Mouse (Mus musculus) T-cell, adult 2 months (primary cell): Measurements from ENCODE around the gene Dlec1.

Experiments
- DNase-seq: peaks from one replicate; pipeline ENCODE4 v3.0.0; 2022; ENCODE audit warnings: low spot score

Gene Dlec1

DNA sequence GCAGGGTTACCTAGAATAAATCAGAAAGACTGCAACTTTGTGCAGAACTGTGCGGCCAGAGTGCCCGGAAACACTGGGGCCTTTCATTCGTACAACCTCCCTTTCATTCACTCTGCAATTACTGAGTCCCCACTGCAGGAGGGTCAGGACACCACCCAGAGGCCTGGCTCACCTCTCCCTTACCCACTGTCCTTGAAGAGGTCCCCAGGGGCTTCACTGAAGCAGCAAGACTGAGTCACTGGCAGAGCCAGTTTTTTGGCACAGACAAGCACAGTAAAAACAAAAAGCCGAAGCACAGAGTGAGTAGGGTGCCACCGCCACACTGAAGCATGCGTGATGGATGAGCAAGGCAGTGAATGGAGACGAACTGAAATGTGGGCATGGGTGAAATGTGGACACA lies 12.8 kb upstream of the Dlec1 start:
- DNase-seq = no peak

DNA sequence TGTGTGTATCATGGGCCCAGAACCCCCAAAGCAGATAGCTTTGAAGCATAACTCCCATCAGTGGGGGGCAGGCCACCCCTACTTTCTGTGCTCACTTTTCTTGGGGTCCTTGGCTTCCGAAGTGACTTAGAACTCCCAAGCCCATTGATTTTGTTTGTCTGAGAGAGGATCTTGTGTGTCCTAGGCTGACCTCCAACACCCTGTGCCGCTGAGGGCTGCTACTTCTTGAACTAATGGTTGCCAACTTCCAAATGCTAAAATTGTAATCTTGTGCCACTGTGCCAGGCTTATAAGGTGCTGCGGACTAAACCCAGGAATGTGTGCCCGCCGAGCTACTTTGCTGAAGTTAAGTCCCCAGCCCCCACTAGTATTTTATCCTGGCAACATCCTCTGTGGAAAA lies 11.8 kb upstream of the Dlec1 start:
- DNase-seq = no peak

DNA sequence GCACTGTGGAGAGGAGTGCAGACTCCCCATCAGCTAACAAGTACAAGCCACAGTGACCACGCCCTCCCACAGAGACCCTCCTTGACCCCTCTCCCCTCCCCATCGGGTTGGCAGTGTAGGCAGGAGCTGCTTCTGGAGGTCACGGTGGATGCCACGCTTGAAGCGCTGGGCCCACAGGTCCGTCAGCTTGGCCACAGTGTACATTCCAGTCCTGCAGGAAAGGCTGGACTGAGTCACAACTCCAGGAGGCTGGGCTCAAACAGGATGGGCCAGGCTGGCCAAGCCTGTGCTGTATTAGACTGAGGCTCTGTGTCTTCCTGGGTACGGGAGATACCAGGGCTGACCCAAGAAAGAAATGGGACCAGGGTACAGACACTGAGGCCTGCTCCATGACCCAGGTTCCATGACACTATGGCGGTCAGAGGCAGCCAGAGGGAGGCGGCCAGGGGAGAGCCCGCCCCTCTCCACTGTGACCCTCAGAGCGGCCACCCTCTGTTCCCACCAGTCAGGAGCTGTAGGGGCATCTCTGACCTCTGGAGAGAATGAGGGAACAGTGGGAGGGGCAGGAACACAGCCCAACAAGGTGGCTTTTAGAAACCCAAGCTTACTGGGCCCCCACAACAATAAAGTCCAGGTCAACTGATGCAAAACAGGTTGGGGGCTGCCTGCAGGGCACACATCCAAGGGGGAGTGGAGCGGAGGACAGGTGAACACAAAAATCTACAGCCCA lies 10.5 kb upstream of the Dlec1 start:
- no peak for DNase-seq

DNA sequence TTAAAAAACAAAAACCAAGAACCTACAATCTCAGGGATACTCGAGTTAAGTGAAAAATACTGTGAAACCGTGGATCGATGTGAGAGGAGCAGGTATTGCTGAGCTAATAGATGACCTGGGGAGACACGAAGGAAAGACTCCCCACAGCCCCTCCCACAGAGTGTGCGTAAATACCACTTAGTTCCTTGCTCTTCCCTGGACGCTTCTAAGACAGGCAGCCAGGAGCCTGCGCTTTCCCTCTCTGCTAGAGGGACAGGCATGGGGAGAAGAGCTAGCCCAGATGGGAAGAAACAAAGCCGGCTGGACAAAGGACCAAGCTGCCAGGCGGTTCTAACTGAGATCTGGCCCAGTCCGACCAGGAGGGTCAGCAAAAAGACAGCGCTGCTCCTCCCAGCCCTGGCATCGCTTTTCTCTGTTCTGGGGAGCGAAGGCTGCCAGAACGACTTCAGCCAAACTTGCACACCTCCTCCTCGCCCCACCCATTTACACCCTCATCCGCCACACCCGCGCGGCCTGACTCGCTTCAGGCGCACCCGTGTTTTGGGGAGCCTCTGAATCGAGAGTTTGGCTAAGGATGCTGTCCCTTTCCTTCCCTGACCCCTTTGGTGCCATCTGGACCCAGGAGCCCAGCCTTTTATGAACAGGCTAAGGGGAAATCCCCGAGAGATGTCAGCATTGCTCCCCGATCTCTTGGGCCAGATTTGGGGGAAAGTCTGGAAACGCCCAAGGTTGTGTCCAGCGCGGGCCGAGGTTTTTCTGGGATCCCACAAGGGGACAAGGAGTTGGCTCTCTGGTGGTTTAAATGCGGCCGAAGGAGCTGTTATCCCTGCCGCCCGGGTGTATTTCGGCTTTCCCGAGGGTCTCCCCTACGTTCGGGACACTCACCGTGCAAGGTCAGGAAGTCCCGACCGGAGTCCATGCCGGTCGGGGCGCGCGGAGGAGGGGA lies 9.5 kb upstream of the Dlec1 start:
- DNase-seq = no peak

DNA sequence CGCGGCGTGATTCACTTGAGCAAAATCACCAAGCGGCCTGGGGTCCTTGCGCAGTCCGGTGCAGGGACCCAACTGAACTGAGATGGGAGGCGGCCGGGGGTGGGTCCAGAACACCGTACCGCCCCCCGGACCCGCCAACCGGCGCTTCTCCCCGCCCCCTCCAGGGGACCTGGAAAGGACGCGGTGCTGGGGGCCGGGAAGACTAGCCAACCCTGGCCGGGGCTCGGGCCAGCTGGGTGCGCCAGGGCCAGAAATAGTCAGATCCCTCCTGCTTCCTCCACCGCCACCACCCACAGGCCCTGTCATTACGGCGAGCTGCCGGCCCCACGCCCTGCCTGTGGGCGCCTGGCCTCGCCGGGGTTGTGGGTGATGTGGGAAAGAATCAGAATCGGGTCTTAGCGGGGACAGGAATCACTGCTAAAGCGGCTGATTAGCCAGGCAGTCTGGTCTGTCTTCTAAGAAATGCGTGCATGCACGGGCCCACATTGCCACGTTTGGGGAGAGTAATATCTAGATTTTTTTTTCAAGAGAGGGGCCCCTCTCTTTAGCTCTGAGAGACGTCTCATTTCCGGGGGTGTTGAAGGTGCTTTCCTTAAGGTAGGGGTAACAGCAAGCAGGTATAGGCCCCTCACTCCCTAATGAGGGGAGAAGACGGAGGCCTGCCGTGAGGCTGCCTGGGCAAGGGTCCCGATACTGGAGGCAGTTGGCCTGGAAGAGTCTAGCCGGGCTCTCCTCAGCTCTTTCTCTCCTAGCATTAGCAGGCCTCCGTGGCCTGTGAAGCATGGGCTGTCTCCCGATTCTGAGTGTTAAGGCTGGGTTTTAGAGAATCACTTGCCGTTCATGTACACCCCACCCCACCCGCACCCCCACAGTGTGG lies 8.6 kb upstream of the Dlec1 start, which contains the start of gene Plcd1:
Gene Plcd1 (minus strand): TSS at position 84 of the 877 bp plus-strand sequence.
- no peak for DNase-seq

- DNase-seq = no peak
Measured at GRCm38 (mm10) chr9:119094462-119095109, 7.7 kb upstream of the Dlec1 start.

DNA sequence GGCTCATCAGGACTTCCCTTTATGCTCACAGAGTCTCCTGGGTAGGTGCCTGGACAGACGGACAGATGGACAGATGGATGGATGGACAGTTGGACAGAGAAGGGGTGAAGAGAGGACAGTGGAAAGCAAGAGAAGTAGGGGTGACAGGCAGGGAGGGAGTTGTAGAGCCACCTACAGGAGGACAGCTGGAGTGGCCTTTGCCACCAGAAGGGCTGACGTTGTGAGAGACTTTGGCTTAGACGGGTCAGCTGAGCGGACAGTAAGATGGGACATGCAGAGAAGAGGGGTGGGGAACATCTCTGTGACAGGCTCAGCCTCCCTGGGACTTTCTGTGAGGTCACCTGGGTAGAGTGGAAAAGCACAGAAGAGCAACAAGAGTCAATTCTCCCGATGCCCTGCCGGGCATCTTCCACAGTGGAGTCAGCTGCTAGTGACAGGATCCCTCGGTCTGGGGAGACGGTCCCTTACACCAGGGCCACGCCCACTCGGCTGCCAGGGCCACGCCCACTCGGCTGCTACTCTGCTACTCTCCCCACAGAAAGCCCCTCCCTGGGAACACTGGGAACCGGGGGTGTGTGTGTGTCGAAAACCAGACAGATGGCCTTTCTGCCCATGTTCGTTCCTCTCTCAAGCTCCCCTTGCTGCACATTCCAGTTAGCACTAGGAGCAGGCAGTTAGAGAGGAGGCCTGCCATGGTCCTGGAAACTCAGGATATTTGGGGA lies 1.9 kb upstream of the Dlec1 start:
- DNase-seq = no peak

GRCm38 (mm10) chr9:119102783-119103113 lies 470 bp downstream of the Dlec1 start:
- DNase-seq = no peak

- DNase-seq = no peak
Measured at GRCm38 (mm10) chr9:119107566-119107965, 5.3 kb downstream of the Dlec1 start.

DNA sequence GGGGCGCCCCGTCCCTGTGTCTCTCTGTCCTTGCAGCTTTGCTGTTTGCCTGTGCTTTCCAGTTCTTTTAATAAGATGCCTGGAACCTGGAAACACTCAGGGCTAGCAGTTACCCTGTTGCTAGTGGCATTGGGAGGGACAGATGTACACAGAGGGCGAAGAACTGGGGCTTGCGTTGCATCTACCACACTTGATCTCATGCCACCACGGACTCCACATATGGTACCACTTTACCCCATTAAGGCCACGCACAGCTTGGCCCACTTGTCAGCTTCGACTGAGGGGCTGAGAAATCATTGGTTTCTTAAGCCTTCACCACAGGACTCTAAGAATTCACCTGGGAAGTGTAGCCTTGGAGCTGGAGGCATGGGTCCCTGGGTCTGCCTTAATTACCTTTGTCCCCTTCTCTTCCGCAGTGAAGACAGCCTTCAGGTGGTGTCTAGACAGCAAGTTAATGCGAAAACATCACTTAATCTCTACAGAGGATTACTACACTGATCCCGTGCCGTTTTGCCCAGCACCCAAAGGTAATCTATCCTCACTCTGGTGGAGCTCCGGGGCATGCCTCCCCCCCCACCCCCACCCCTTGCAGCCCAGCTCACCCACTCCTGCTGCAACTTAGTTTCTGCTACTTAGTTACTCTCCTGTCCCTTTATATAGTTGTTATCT lies 7.5 kb downstream of the Dlec1 start:
- no peak for DNase-seq

- no peak for DNase-seq
Measured at GRCm38 (mm10) chr9:119110640-119111039, 8.4 kb downstream of the Dlec1 start.

DNA sequence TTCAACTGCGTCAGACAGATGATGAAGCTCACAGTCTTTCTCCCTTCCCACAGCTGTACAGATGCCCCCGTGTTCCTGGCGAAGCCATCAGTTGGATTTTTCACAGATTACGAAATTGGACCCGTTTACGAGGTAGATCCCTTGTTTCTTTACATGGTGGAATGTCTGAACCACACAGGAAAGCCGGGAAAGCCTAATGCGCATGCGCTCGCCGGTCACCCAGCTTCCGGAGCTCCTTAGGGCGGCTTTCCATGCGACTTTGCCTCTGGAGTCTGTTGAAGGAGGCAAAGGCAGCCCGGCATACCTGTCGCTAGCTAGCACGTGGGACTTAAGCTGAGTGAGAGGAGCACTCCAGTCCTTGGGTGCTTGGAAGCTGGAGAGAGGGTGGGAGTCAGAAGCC lies 12.6 kb downstream of the Dlec1 start:
- no peak for DNase-seq

DNA sequence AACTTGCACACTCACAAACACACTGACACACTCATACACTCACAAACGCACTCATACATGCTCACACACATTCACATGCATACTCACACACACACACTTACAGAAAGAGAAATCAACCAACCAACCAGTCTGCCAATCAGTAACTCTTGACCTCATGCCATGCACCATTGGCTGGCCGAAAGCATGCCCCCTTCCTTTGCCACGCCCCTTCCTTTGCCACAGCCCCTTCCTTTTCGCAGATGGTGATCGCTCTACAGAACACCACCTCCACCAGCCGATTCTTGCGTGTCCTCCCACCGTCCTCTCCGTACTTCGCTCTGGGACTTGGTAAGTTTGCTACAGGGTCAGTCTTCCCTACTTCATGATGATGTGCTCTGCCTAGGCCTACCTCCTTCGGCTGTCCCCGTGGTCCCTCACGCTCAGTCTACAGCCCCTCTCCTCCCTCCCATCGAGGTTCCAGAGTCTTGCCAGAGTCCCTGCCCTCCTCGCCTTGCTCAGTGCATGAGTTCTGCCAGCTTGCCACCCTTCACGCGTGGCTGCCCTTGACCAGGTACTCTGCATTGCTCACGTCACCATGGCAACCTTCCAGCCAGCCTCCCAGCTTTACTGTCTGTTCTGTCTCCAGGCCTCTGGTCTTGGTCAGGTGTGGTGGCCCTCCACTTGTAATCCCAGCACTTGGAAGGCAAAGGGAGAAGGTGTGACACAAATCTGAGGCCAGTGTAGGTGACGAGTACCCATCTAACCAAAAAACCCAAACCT lies 17.3 kb downstream of the Dlec1 start:
- no peak for DNase-seq

DNA sequence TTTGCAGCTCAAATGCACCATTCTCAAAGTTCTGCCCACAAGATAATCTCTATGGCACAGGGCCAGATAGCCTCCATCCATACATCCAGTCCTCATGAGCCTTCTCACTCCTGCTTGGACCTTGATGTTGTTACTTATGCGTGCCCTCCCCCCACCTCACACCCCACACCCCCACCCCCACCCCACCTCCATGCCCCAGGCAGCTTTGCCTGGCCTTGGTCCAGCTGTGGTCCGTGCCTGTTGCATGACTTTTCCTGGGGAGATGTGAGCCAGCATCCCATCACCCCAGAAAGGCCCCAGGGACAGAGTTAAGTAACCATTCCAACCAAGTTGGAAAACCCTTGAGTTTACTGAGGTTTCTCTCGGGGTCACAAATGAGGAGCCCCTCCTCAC lies 17.9 kb downstream of the Dlec1 start:
- DNase-seq = no peak

- DNase-seq = no peak
Measured at GRCm38 (mm10) chr9:119122596-119123369, 20.5 kb downstream of the Dlec1 start.

DNA sequence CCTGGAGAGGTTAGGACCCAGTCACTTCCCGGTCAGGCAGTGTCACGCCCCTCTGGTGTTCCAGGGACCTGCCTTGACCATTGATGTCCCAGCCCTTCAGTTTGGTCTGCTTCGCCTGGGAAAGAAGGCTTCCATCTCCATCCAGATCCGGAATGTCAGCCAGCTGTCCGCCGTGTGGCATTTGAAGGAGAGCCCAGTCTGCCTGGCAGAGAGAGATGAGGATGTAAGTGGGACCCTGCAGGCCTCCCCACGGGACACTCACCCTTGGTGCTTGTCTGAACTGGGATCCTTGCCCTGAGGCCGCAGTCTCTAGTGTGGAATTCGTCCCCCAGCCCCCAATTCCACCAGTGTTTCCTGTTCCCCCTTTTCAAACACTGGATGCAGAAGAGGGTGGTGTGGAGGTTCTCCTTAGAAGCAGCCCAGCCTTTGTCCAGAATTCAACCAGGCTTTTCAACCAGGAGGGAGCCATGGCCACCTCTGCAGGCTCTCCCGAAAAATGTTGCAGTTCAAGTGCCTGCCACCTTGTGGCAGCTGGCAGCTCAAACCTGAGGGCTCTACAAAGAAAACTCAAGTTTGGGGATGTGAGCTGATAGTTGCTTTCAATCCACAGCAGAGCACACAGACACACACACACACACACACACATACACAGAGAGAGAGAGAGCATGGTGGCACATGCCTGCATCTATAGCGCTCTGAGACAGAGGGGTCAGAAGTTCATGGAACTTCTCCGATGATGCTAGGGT lies 26.3 kb downstream of the Dlec1 start:
- no peak for DNase-seq

DNA sequence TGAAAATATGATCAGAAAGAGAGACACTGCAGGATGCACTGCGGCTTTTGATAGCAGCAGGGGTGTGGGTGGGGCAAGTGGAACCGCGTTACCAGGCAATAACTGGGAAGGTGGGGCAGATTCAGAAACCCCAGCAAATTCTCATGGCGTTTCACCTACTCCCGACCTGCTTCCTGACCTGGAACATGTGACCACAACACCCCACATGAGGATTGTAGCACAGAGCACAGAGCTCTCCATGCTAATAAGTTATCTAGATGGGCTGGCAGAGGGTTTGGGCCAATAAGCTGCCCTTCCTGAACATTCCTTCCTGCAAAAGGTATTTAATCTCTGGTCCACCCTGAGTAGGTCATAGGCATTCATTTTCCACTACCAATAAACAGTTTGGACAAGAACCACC lies 28.4 kb downstream of the Dlec1 start:
- DNase-seq = no peak

DNA sequence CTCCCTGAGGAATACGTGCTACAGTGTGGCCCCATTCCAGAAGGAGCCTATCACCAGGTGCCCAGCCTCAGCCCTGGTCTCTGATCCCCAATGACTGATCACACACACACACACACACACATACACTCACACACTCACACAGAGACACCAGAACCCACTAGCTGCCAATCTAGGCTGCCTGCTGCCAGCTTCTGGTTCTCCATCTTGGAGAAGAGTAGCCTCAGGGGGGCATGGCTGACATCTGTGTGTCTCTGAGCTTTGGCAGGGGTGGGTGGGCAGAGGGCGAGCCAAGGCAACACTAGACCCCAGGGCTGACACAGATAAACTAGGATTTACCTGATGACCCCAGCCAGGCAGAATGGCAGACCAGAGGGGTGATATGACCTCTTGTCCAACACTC lies 36.6 kb downstream of the Dlec1 start:
- no peak for DNase-seq
